Mouse (Mus musculus): ENCODE results near the gene Adamts16. TPM values are rescaled to one million over a fixed set of nuclear protein-coding genes. Genes with fewer than 3 reads are reported as not detected.

Adamts16 gene
- total RNA-seq, 2 experiments from 2014 or later = 0.55 to 0.60 TPM

DNA sequence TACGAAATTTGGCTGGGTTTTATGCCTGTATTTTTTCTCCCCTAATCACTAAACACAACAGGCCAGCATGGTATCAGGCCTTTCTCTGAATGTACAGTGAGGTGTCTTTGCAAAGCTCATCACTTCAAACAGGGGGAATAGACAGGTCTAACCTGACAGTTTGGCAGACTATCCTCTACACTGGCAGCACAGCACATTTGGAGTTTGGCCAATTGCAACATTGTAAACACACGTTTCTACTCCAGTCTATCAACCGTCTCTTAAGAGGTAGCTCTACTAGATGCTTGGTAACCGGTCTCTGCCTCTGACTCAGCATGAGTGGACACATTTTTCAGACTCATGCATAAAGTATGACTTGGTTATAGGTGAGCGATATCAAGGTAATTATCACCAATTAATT, 4.0 kb downstream of the Adamts16 start:
- intact Hi-C loops (cut with DNase I) = loop anchor here (5.0 kb wide), 1 partner anchor 120 kb away; no protein-coding TSS in a partner anchor
- DNase-seq = no peak

GRCm38 (mm10) chr13:70836246-70836645, 5.4 kb downstream of the Adamts16 start:
- no peak for DNase-seq
- intact Hi-C loops (cut with DNase I) = loop anchor here (5.0 kb wide), 1 partner anchor 119 kb away; no protein-coding TSS in a partner anchor

GRCm38 (mm10) chr13:70832593-70833138, 8.9 kb downstream of the Adamts16 start:
- no peak for DNase-seq
- intact Hi-C loops (cut with DNase I) = no loop called here

DNA sequence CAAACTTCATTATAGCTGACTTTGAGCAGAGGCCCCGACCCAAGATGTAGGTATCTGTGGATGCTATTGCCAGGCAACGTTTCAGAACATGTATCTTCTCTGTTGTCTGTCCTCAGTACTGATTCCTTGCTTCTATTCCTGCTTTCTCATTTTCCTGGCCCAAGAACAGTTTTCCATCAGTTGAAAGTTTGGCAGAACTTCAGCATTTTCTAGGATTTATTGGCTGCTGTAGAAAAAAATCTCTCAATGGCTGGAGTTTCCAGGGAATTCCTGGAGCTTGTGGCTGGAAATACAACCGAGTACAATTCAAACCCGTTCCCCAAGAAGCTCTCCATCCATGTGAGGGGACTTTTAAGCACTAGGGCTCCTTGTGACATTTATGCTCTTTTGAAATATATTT, 10.6 kb downstream of the Adamts16 start:
- DNase-seq = peak in 1 of 2 experiments; percentile 12
- intact Hi-C loops (cut with DNase I) = no loop called here

- DNase-seq = no peak
- intact Hi-C loops (cut with DNase I) = no loop called here
Observed at GRCm38 (mm10) chr13:70827507-70827906, 14.1 kb downstream of the Adamts16 start.

- no peak for DNase-seq
- intact Hi-C loops (cut with DNase I) = no loop called here
Observed at GRCm38 (mm10) chr13:70825265-70825664, 16.3 kb downstream of the Adamts16 start.

DNA sequence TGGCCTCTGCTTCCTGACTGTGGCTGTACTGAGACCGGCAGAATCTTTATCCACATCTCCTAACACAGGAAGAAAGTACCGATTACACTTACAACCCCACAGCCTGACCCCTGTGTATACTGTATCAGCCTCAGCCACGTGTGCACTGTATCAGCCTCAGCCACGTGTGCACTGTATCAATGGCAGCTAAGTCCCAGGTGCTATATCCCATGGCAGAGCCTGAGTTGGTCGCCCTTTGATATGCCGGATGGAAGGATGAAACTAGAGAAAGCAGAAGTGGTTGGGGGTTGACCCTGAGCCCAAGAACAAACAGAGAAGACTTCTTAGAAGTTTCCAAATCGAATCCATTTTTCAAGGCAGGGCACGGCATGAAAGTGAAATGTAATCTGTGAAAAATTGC, 17.9 kb downstream of the Adamts16 start:
- intact Hi-C loops (cut with DNase I) = no loop called here
- no peak for DNase-seq

- no peak for DNase-seq
- intact Hi-C loops (cut with DNase I) = no loop called here
Observed at GRCm38 (mm10) chr13:70818982-70819381, 22.6 kb downstream of the Adamts16 start.

DNA sequence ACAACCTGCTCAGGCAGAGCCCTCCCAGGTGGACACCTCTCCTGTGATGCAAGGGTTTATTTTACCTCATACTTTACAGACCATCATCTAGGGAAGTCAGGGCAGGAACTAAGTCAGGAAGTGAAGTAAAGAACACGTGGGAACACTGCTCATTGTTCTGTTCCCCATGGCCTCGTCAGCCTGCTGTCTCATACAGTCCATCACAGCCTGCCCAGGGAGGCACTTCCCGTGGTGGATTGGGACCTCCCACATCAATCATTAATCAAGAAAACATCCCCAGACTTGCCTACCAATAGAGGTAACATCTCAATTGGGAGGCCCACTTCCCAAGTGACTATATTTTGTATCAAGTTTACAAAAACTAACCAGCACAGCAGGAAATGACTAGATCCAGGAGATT, 27.2 kb downstream of the Adamts16 start:
- no peak for DNase-seq
- intact Hi-C loops (cut with DNase I) = no loop called here

- DNase-seq = no peak
- intact Hi-C loops (cut with DNase I) = no loop called here
Observed at GRCm38 (mm10) chr13:70805506-70805905, 36.1 kb downstream of the Adamts16 start.

GRCm38 (mm10) chr13:70802849-70803248, 38.8 kb downstream of the Adamts16 start:
- intact Hi-C loops (cut with DNase I) = no loop called here
- no peak for DNase-seq

DNA sequence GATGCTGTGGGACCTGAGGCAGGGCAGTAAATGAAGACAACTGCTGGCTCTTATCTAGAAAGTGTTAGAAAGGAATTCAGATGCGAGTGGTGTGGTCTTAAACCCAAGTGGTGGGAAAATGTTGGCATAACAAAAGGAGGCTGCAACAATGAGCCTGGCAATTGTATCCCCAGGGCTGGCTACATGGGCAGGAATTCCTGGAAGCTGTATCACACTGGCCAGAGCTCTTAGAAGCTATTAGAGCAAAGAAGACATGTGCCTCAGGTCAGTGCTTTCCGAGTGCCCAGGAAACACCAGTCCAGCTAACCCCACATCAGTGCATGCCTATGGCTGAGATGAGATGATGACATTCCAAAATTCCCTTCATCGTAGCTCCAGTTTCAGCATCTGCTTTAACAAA, 42.3 kb downstream of the Adamts16 start:
- intact Hi-C loops (cut with DNase I) = no loop called here
- DNase-seq = no peak

GRCm38 (mm10) chr13:70798396-70798795, 43.2 kb downstream of the Adamts16 start:
- peak in 1 of 2 experiments; percentile 12 for DNase-seq
- intact Hi-C loops (cut with DNase I) = no loop called here

GRCm38 (mm10) chr13:70794074-70794572, 47.5 kb downstream of the Adamts16 start:
- DNase-seq = no peak
- intact Hi-C loops (cut with DNase I) = no loop called here

GRCm38 (mm10) chr13:70793660-70794059, 48.0 kb downstream of the Adamts16 start:
- intact Hi-C loops (cut with DNase I) = no loop called here
- DNase-seq = no peak

- no peak for DNase-seq
Observed at GRCm38 (mm10) chr13:70792950-70793349, 48.7 kb downstream of the Adamts16 start.

DNA sequence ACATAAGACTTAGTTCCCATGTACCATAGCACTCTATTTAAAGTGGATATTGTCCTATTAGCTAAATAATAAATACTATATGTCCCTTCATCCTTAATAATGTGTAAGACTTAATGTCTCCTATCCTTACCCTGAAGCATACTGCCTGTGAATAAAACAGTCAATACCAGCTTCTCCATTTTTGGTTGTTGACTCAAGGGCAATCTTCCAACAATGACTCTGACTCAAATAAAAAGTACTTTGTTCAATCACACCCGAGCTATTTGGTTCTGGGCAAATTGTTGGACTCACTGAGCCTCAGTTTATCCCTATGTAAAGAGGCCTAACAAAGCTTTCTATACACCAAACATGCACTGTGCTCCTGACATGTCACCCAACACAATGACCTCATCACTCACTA, 51.8 kb downstream of the Adamts16 start:
- intact Hi-C loops (cut with DNase I) = no loop called here
- no peak for DNase-seq

More at GRCm38 (mm10) chr13:70792950-70793349, 48.7 kb downstream of the Adamts16 start:
- intact Hi-C loops (cut with DNase I) = no loop called here

DNA sequence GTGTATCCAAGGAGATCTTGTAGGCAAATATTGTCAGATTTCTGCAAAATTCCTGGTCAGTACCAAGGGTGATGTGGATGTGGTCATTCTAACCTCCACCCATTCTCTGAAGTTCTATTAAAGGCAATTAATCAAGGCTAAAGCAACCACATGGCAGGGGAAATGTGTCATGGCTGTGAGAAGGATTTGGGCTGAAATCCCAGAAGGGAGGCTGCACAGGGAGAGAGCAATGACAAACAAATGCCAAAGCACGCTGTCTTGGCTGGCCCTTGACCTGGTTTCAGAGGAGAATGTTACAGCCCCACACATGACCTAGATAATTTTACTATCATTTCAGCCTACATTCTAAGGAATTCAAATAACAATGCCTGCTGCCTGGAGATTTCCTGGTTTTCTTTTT, 52.6 kb downstream of the Adamts16 start:
- peak; percentile 25 to 34 for DNase-seq
- intact Hi-C loops (cut with DNase I) = no loop called here

DNA sequence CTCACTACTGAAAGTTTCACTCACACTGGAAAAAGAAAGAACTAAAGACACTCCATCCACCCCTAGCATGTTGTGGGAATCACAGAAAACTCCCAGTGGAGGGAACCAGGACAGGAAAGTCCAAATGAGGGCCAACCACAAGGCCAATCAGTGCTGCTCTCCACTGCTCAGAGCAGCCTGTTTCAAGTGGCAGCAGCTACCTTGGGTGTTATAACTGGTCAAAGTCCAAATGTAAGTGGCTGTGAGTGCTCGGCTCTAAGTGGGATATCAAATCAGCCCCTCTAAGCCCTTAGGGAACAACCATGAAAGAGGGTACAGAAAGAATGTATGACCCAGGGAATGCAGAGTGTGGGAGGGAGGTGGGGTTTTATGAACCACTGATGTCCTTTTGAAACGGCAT, 56.5 kb downstream of the Adamts16 start:
- DNase-seq = peak in 1 of 2 experiments; percentile 8
- intact Hi-C loops (cut with DNase I) = no loop called here

DNA sequence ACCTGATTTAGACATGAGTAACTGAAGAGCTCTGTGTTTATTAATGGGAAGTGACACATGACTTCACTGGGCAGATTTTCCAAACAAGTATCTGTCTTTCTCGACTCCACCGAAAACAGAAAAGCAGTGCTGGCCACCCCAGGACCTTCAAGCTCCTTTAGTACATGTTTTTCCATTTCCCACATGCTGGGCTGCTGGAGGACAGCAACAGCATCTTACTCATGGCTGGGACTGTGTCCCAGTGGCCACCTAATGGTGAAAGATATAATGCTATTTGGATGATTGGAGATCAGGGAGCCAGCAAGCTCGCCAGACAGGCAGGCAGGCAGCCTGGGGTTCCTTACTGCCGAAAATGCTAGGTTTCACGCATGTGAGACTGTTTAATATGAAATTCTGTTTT, 57.5 kb downstream of the Adamts16 start:
- DNase-seq = peak; percentile 9 to 34

GRCm38 (mm10) chr13:70779781-70780180, 61.8 kb downstream of the Adamts16 start:
- intact Hi-C loops (cut with DNase I) = no loop called here
- no peak for DNase-seq

More for the DNA sequence above, 57.5 kb downstream of the Adamts16 start:
- intact Hi-C loops (cut with DNase I) = no loop called here

- DNase-seq = no peak
- intact Hi-C loops (cut with DNase I) = no loop called here
Observed at GRCm38 (mm10) chr13:70778872-70779554, 62.6 kb downstream of the Adamts16 start.

Measured in heart, postnatal 10 days (tissue).